Mouse (Mus musculus): ENCODE results near the gene Nkapl.

Gene Nkapl

DNA sequence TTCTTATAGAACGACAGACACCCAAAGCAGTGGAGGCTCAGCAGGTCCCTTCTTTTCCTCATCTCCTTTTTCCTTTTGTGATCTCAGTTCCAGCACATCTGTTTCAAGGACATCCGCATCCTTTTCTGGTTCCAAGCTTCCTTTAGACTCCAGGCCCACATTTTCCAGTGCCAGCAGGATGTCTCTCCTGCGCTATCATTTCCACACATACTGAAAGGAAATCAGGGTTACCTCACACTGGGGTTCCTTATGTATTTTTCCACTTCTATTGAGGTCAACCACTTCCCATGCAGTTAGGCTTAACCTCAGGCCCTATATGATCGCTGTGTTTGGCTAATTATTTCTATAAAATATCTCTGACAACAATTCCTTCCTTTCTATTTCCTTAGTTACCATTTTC lies 32.8 kb downstream of the Nkapl start:
- no peak for DNase-seq (ENCODE audit: low spot score in 2 of 2)

DNA sequence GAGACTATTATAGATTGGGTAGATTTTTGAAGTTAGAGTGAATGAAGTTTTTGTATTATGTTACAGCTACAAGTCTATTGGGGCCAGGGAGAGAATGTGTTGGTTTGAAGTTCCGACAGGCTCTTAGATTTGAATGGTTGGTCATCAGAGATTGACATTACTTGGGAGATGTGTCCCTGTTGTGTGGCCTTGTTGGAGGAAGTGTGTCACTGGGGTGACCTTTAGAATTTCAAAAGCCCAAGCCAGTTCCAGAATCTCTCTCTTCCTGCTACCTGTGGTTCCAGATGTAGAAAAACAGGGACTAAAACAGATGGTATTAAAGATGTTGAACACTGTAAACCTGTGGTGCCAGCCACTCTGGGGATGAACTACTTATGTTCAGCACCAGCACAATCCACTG lies 40.7 kb downstream of the Nkapl start:
- DNase-seq (ENCODE audit: low spot score in 2 of 2) = no peak

DNA sequence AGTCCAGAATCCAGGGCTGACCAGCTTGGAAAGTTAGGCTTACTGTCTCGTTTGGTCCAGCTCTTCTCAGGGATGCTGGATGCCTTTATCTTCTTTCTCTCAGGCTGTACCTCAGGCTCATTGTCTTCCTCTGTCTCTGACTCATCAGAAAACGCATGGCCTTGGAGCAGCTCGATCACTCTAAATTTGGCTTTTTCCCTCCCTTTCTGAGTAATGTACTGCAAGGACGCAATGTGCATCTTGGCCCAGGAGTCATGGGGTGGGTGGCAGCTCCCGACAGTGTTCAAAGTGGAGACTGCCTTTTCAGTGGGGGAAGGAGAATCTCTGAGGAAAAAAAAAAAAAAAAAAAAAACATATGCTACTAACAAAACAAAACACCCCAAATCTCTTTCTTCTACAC lies 45.0 kb downstream of the Nkapl start:
- DNase-seq (ENCODE audit: low spot score in 2 of 2) = no peak

DNA sequence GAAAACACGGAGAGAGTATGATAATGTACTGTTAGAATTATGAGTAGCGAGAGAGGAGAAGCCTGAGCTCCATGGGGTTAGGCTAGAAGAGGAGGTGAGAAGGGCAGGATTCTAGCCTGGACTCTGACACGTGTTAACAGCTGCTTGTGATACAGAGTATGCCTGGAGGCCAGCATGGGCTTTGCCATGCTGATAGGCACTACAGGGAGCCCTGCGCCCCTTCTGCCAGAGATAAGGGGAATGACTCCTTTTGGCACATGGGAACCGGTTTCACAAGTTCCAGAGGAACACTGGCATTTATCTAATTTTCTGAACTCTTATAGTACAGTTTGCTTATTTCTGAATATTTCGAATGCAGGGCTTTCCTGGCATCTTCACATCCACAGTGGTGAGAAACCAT lies 49.4 kb downstream of the Nkapl start:
- no peak for DNase-seq (ENCODE audit: low spot score in 2 of 2)

DNA sequence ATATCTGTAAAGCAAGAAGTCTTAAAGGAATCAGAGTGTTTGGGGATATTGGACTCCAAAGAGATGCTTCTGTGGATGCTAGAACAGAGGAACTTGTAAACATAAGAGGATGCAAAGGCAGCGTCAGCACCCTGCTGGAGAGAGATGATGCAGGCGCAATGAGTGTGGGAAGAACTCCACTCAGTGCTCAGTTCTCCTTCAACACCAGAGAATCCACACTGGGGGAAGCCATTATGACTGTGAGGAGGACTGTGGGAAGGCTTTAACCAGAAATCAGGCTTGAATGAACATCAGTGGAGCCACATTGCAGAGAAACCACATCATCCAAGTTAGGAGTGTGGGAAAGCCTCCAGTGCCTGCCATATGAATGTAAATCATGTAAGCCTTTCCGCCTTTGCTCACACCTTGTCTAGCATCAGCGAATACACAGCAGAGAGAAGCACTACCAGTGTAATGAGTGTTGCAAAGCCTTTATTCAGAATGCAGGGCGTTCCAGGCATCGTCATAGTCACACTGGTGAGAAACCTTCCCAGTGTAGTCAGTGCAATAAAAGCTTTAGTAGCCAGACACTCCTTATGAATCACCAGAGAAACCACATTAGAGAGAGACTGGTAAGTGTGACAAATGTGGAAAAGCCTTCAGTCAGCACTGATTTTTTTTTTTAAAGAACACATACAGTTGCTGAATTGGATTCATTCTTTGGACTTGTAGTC lies 50.9 kb downstream of the Nkapl start:
- DNase-seq (ENCODE audit: low spot score in 2 of 2) = no peak

Data from right cerebral cortex, postnatal 10 days (tissue).